Mouse (Mus musculus) forebrain, embryonic 14.5 days (tissue): ENCODE measurements around the gene Mpv17l. TPM values are rescaled to one million over a fixed set of nuclear protein-coding genes. Genes with fewer than 3 reads are reported as not detected.
A peak's percentile ranks its signal among the peaks of the same experiment; 100 is the strongest.
"Not testable (repeated sequence)": the region's sequence is repeated elsewhere in the genome, so short reads cannot be mapped to it uniquely, and the experiment has no call there.

Experiments
- ATAC-seq: fragments of 200-750 bp; cut with Nextera tagmentation; 2 replicates; pipeline ENCODE4 v1.8.0; 2017; ENCODE audit warnings: mild to moderate bottlenecking, moderate library complexity
- DNase-seq: peaks from one replicate; pipeline ENCODE4 v3.0.0-alpha.2; 2015; ENCODE audit warnings: low spot score
- H3K27ac ChIP-seq: fragments of 300-500 bp; sonication (generic); 2 replicates; pipeline ENCODE4 v1.5.1; 2014; ENCODE audit warnings: low read depth, mild to moderate bottlenecking, control low read depth, low read length, moderate library complexity
- H3K27me3 ChIP-seq: fragments of 300-500 bp; sonication (generic); replicated peaks from 2 replicates; pipeline ENCODE4 v1.6.1; 2014; ENCODE audit warnings: low read length, control low read depth, mixed read lengths; ENCODE audit not compliant: control insufficient read depth, insufficient read depth
- H3K36me3 ChIP-seq: fragments of 300-500 bp; sonication (generic); 2 replicates; pipeline ENCODE4 v1.6.1; 2014; ENCODE audit warnings: low read length, control low read depth; ENCODE audit not compliant: control insufficient read depth, insufficient read depth
- H3K4me1 ChIP-seq: fragments of 300-500 bp; sonication (generic); 2 replicates; pipeline ENCODE4 v1.6.1; 2014; ENCODE audit warnings: antibody characterized with exemption, low read length, control low read depth; ENCODE audit not compliant: control insufficient read depth, insufficient read depth
- H3K4me2 ChIP-seq: fragments of 300-500 bp; sonication (generic); 2 replicates; pipeline ENCODE4 v1.6.1; 2014; ENCODE audit warnings: mild to moderate bottlenecking, control low read depth, low read length
- H3K4me3 ChIP-seq: fragments of 300-500 bp; sonication (generic); 2 replicates; pipeline ENCODE4 v1.5.1; 2014; ENCODE audit warnings: low read depth, low read length, control low read depth
- H3K9ac ChIP-seq: fragments of 300-500 bp; sonication (generic); 2 replicates; pipeline ENCODE4 v1.6.1; 2014; ENCODE audit warnings: mild to moderate bottlenecking, low read length, control low read depth, moderate library complexity
- H3K9me3 ChIP-seq: fragments of 300-500 bp; sonication (generic); replicated peaks from 2 replicates; pipeline ENCODE4 v1.6.1; 2016; ENCODE audit warnings: low read length, control low read depth, mixed read lengths; ENCODE audit not compliant: control insufficient read depth
- WGBS: fragments of 180-500 bp; shearing (Covaris S2); extraction: QIAGEN DNeasy Blood & Tissue Kit; methylation state at CpG from one replicate; pipeline ENCODE4 v1.1.7; 2014; 5-methylcytosine and 5-hydroxymethylcytosine counted together
- polyA plus RNA-seq: library from polyadenylated mRNA; unstranded; fragments of >200 nt; fragmentation: Nextera tagmentation; extraction: Ambion mirVana; gene quantifications from 2 replicates; pipeline ENCODE4 v1.2.1, GENCODE M21; 2014

Mpv17l gene
- polyA plus RNA-seq, 1 experiment from 2014 or later = 12.1 TPM

DNA sequence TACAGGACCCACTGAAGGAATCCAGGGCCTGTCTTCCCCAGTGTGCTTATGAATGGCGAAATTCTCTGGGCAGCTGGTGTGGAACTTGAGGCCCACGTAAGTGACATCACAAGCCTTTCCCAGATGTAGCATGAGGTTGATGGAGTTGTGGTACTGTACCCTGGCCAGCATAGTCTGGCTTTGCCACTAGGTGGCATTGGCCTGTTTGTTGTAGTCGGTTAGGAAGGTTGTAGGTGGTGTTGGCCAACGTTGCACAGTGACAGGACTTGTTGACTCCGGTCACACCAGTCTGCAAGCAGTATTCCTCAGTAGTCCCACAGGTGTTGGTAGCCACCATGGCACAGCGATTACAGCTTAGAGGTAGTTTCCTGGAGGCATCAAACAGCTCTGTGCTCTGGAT is 18.1 kb downstream of the Mpv17l start:
- no peaks in the 10 kb centered on the region for H3K9me3 ChIP-seq
- no peak for DNase-seq
- H3K4me1 ChIP-seq = no peaks in the 10 kb centered on the region
- no peaks in the 10 kb centered on the region for H3K27me3 ChIP-seq
- no peak; the same call in 1 of the 2 replicates for ATAC-seq
- WGBS = 87% methylated on average over 6 of the region's 6 CpGs
- no peak overlapping the region for H3K4me2 ChIP-seq
- H3K9ac ChIP-seq = no peak overlapping the region
- H3K36me3 ChIP-seq = no peaks in the 10 kb centered on the region
- no peak overlapping the region for H3K27ac ChIP-seq
- no peak overlapping the region for H3K4me3 ChIP-seq

DNA sequence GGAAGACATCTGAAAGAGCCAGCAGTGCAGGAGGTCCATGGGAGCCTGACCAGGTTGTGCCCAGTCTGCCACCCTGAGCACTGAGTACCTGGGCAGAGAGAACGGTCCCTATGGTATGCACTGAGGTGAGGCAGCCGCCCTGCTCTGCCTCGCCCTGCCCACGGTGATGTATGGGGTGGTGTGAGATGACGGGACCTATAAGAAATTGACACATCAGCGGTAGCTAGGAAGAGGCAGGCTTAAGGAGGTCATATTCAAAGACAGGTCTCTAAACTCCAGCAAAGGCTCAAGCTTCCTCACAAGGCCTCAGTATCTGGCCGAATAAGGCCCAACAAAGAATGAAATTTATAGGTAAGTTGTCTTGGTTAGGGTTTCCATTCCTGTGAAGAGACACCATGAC is 18.8 kb downstream of the Mpv17l start:
- Histone ChIP-seq H3K4me2 (no peak overlapping the region), H3K9ac (no peak overlapping the region), H3K27me3 (no peaks in the 10 kb centered on the region), H3K4me3 (no peak overlapping the region), H3K4me1 (no peaks in the 10 kb centered on the region), H3K27ac (no peak overlapping the region), H3K36me3 (no peaks in the 10 kb centered on the region), H3K9me3 (no peaks in the 10 kb centered on the region)
- 98% methylated on average over 7 of the region's 7 CpGs for WGBS
- ATAC-seq (no peak), DNase-seq (no peak)

DNA sequence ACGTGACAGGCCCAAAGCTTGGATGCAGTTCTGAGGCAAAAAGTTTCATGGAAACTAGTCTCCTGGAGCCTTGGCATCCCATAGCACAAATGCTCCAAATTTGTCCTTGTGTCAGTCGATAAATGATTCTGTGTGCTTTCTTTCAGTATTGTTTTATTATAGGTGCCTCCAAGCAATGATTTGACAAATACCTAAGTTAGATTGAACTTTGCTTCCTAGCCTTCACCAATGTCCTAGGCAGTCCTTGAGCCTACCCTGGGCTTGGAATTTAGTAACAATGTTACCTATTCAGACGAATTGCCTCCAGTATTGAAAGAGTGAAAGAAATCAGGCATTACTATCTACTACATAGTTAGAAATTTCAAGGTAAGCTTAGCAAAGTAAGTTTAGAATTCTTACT is 19.5 kb downstream of the Mpv17l start:
- not testable (repeated sequence) for DNase-seq, ATAC-seq
- 89% methylated on average over 3 of the region's 3 CpGs for WGBS

DNA sequence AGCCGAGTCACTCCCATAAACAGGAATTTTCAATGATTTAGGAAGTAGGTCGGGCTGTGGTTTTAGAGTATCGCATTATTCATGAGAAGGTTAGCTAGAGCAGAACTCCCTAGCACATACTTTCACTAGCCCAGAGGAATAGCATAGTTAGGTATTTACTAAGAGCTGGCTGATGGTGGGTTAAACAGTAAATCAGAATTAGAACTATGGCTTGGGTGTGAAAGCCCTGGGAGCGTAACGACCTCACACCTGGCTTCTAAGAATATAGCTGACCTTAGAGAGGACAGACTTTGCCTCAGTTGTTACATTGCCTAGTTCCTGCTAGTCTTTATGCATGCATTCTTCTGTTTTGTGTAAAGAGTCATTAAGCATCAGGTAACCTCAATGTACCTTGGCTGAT is 20.0 kb downstream of the Mpv17l start:
- 96% methylated on average over 5 of the region's 5 CpGs for WGBS
- not testable (repeated sequence) for H3K27me3 ChIP-seq, H3K9ac ChIP-seq, H3K27ac ChIP-seq, H3K4me2 ChIP-seq, H3K4me3 ChIP-seq, H3K4me1 ChIP-seq, H3K36me3 ChIP-seq, DNase-seq, ATAC-seq, H3K9me3 ChIP-seq

More for the DNA sequence above, 19.5 kb downstream of the Mpv17l start:
- not testable (repeated sequence) for H3K9me3 ChIP-seq, H3K27me3 ChIP-seq, H3K27ac ChIP-seq, H3K4me1 ChIP-seq, H3K4me2 ChIP-seq, H3K36me3 ChIP-seq, H3K4me3 ChIP-seq, H3K9ac ChIP-seq

DNA sequence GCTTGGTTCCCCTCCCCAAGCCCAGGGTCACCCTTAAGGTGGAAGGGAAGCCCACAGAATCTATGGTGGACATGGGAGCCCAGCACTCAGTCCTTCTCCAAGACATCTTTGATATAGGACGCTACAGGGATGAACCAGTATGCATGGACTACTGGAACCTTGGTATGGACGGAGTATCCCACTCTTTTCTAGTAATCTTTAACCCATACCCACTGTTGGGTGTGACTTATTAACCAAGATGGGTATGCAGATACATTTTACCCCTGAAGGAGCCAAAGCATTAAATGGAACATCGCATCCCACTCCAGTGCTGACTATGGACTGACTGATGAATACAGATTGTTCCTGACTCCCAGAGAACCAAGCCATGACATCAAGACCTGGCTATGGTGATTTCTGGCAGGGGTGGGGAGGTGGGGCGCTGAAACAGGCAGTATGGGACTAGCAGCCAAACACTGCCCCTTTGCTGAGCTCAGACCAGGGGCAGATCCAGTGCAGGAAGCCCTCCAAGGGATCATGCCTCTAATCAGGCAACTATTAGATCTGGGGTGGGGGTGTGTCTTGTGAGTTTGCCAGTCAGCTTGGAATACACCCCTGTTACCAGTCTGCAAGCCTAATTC is 24.6 kb downstream of the Mpv17l start:
- Histone ChIP-seq H3K36me3 (no peaks in the 10 kb centered on the region), H3K27ac (no peak overlapping the region), H3K4me3 (no peak overlapping the region), H3K4me2 (no peak overlapping the region), H3K9me3 (no peaks in the 10 kb centered on the region), H3K4me1 (no peaks in the 10 kb centered on the region), H3K27me3 (no peaks in the 10 kb centered on the region), H3K9ac (no peak overlapping the region)
- ATAC-seq = no peak
- 90% methylated on average over 4 of the region's 4 CpGs for WGBS
- no peak for DNase-seq

- DNase-seq = peak; percentile 83
- Histone ChIP-seq H3K27ac (0 out of 2 replicates have a peak overlapping the region, but pooled peaks have one; percentile 21), H3K36me3 (no peaks in the 10 kb centered on the region), H3K4me2 (peak overlapping the region; percentile 99), H3K27me3 (peaks cover 4% of the 10 kb centered on the region; the same call in 1 of the 2 replicates), H3K9me3 (no peaks in the 10 kb centered on the region), H3K9ac (peak overlapping the region; percentile 71), H3K4me3 (peak overlapping the region; percentile 63), H3K4me1 (peaks cover 6% of the 10 kb centered on the region; the same call in 1 of the 2 replicates)
- 4% methylated on average over 28 of the region's 28 CpGs for WGBS
- ATAC-seq = peak; percentile 98
Measured at GRCm38 (mm10) chr16:13940139-13940846, 37.3 kb downstream of the Mpv17l start.

DNA sequence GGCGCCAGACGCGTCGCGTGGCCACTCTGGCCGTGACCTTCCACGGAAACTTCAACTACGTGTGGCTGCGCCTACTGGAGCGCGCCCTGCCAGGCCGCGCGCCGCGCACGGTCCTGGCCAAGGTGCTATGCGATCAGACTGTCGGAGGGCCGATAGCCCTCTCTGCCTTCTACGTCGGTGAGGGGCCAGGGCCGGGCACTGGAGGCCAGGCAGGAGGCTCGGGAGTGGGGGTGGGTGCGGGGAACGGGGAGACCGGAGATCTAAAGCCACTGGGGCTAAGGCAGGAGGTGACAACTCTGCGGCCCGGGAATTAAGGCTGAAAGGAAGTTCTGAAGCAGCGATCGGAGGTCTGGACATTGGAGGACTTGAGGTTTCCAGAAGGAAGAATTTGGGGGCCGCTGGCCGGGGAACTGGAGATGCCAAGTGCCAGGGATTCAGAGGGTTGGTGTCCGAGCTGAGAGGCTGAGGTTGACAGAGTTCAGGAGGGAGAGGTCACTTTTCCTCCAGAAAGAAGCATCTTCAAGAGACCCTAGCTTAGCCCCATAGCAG is 38.0 kb downstream of the Mpv17l start:
- Histone ChIP-seq H3K4me1 (peaks cover 6% of the 10 kb centered on the region; the same call in 1 of the 2 replicates), H3K9me3 (no peaks in the 10 kb centered on the region), H3K4me2 (peak overlapping the region; percentile 99), H3K27me3 (peaks cover 4% of the 10 kb centered on the region; the same call in 1 of the 2 replicates), H3K27ac (0 out of 2 replicates have a peak overlapping the region, but pooled peaks have one; percentile 21), H3K4me3 (peak overlapping the region; percentile 63), H3K9ac (peak overlapping the region; percentile 71), H3K36me3 (no peaks in the 10 kb centered on the region)
- 2% methylated on average over 34 of the region's 34 CpGs for WGBS
- DNase-seq (no peak), ATAC-seq (peak; percentile 75)

DNA sequence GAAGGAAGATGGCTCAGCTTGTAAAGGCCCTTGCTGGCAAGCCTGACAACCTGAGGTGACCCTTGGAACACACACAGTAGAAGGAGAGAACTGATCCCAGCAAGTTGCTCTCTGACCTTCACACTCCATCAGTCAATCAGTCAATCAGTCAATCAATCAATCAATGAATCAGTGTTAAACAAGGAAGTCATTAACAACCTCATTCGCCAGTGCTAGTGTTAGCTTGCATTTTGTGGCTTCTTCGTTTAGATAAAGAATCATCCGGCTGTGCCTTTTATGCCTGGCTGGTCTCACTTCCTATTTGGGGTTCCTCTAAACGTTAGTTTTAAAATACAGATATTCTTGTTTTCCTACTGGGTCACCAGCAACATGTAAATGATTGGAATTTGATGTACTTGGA is 41.2 kb downstream of the Mpv17l start:
- Histone ChIP-seq H3K27me3 (peaks cover 4% of the 10 kb centered on the region; the same call in 1 of the 2 replicates), H3K9me3 (no peaks in the 10 kb centered on the region), H3K27ac (no peak overlapping the region), H3K4me3 (no peak overlapping the region), H3K4me2 (no peak overlapping the region), H3K4me1 (peaks cover 6% of the 10 kb centered on the region; the same call in 1 of the 2 replicates), H3K36me3 (no peaks in the 10 kb centered on the region), H3K9ac (no peak overlapping the region)
- ATAC-seq (no peak), DNase-seq (no peak)
- WGBS = 79% methylated on average over 4 of the region's 4 CpGs

DNA sequence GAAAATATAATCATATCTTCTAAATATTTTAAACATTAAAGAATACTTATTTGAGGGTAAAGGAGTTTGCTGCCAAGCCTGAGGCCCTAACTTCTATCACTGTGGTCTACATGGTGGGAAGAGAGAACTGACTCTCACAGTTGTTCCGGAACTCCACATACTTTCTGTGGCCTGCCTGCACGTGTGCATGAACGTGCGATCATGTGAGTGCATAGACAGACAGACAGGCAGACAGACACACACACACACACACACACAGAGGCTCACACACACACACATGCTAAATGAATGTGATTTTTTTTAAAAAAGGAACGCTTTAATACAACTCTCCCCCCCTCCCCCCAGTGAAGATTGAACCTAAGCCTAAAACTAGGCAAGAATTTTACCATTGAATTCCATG is 41.8 kb downstream of the Mpv17l start:
- ATAC-seq (no peak), DNase-seq (no peak)
- Histone ChIP-seq H3K9ac (no peak overlapping the region), H3K27ac (no peak overlapping the region), H3K9me3 (no peaks in the 10 kb centered on the region), H3K4me1 (peaks cover 6% of the 10 kb centered on the region; the same call in 1 of the 2 replicates), H3K36me3 (no peaks in the 10 kb centered on the region), H3K27me3 (peaks cover 4% of the 10 kb centered on the region; the same call in 1 of the 2 replicates), H3K4me2 (no peak overlapping the region), H3K4me3 (no peak overlapping the region)
- 86% methylated on average over 5 of the region's 5 CpGs for WGBS
